Mouse (Mus musculus) ZHBTc4 (cell line): ENCODE results near the gene Sema3b.

Experiments
- DNase-seq: peaks from one replicate; pipeline ENCODE4 v3.0.0-alpha.2; 2011; ENCODE audit warnings: low read depth, low spot score

Sema3b gene

DNA sequence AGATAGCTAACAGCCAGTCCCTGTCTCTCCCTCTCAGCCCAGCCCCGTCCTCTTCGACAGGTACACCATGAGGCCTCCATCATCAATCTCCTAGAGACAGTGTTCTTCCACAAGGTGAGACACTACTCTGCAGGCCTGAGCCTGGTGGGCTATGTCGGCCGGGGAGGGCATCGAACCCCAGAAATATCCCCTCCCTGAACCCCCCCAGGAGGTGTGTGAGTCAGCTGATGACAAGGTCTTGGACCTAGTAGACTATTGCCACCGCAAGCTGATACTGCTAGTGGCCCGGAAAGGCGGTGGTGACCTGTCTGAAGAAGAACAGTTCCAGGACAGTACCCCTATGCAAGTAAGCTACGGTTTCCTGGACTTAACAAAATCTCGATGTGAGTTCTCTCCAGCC, 60.2 kb downstream of the Sema3b start:
- no peak for DNase-seq

DNA sequence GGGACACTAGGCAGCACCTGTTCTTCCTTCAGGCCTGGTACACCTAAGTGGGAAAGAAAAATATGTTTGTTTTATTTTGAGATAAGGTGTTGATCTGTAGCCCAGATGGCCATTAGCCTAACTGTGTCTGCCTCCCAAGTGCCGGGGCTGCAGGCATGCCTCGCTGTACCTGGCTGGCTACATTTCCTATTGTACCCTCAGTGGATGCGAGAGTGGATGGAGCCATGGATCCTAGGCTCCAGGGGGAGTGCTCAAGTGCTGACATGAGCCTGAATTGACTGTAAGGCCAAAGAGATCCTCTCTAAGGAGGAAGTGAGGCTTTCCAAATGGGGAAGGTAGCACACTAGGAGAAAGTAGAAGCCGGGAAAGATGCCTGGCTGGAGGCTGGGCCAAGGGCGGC, 61.1 kb downstream of the Sema3b start:
- DNase-seq: no peak
